Mouse (Mus musculus): ENCODE results near the gene Adamts17. TPM values are rescaled to one million over a fixed set of nuclear protein-coding genes. Genes with fewer than 3 reads are reported as not detected.

Gene Adamts17
- polyA plus RNA-seq, 1 experiment: 0.55 TPM

GRCm38 (mm10) chr7:67032616-67033015 lies 193.1 kb downstream of the Adamts17 start:
- Histone ChIP-seq H3K27me3 (ENCODE audit: control insufficient read depth, insufficient read depth, low read length, poor library complexity, severe bottlenecking) (no peaks in the 10 kb centered on the region), H3K36me3 (ENCODE audit: control insufficient read depth, insufficient read depth, low read length, poor library complexity, severe bottlenecking) (no peaks in the 10 kb centered on the region), H3K4me1 (ENCODE audit: control insufficient read depth, insufficient read depth, low read length) (no peaks in the 10 kb centered on the region), H3K4me3 (ENCODE audit: low read depth, low read length) (no peak overlapping the region), H3K9me3 (replicated peaks; ENCODE audit: control insufficient read depth, insufficient read depth, low read length, poor library complexity, severe bottlenecking) (no peaks in the 10 kb centered on the region), H3K27ac (ENCODE audit: insufficient read depth, low read length) (no peak overlapping the region), H3K9ac (ENCODE audit: low read depth, poor library complexity, severe bottlenecking) (no peak overlapping the region)
- TF ChIP-seq POLR2A (IDR thresholded peaks at IDR 0.05; ENCODE audit: insufficient read depth, low read length) (no peak), EP300 (IDR thresholded peaks at IDR 0.05; ENCODE audit: insufficient read depth, low read depth, low read length) (no peak), CTCF (IDR thresholded peaks at IDR 0.05; ENCODE audit: low read depth, low read length) (no peak)

- no peaks in the 10 kb centered on the region for H3K27me3 ChIP-seq (ENCODE audit: control insufficient read depth, insufficient read depth, low read length, poor library complexity, severe bottlenecking)
- no peaks in the 10 kb centered on the region for H3K4me1 ChIP-seq (ENCODE audit: control insufficient read depth, insufficient read depth, low read length)
- no peaks in the 10 kb centered on the region for H3K9me3 ChIP-seq (replicated peaks; ENCODE audit: control insufficient read depth, insufficient read depth, low read length, poor library complexity, severe bottlenecking)
- H3K9ac ChIP-seq (ENCODE audit: low read depth, poor library complexity, severe bottlenecking): no peak overlapping the region
- H3K4me3 ChIP-seq (ENCODE audit: low read depth, low read length): no peak overlapping the region
- no peak overlapping the region for H3K27ac ChIP-seq (ENCODE audit: insufficient read depth, low read length)
- no peaks in the 10 kb centered on the region for H3K36me3 ChIP-seq (ENCODE audit: control insufficient read depth, insufficient read depth, low read length, poor library complexity, severe bottlenecking)
- TF ChIP-seq EP300 (IDR thresholded peaks at IDR 0.05; ENCODE audit: insufficient read depth, low read depth, low read length) (no peak), POLR2A (IDR thresholded peaks at IDR 0.05; ENCODE audit: insufficient read depth, low read length) (no peak), CTCF (IDR thresholded peaks at IDR 0.05; ENCODE audit: low read depth, low read length) (no peak)
Observed at GRCm38 (mm10) chr7:67034369-67034768, 194.8 kb downstream of the Adamts17 start.

- TF ChIP-seq POLR2A (IDR thresholded peaks at IDR 0.05; ENCODE audit: insufficient read depth, low read length) (no peak), EP300 (IDR thresholded peaks at IDR 0.05; ENCODE audit: insufficient read depth, low read depth, low read length) (no peak), CTCF (IDR thresholded peaks at IDR 0.05; ENCODE audit: low read depth, low read length) (no peak)
- H3K4me3 ChIP-seq (ENCODE audit: low read depth, low read length): no peak overlapping the region
- no peaks in the 10 kb centered on the region for H3K4me1 ChIP-seq (ENCODE audit: control insufficient read depth, insufficient read depth, low read length)
- H3K9ac ChIP-seq (ENCODE audit: low read depth, poor library complexity, severe bottlenecking): no peak overlapping the region
- H3K9me3 ChIP-seq (replicated peaks; ENCODE audit: control insufficient read depth, insufficient read depth, low read length, poor library complexity, severe bottlenecking): no peaks in the 10 kb centered on the region
- H3K27me3 ChIP-seq (ENCODE audit: control insufficient read depth, insufficient read depth, low read length, poor library complexity, severe bottlenecking): no peaks in the 10 kb centered on the region
- no peak overlapping the region for H3K27ac ChIP-seq (ENCODE audit: insufficient read depth, low read length)
- no peaks in the 10 kb centered on the region for H3K36me3 ChIP-seq (ENCODE audit: control insufficient read depth, insufficient read depth, low read length, poor library complexity, severe bottlenecking)
Observed at GRCm38 (mm10) chr7:67035246-67035645, 195.7 kb downstream of the Adamts17 start.

GRCm38 (mm10) chr7:67035661-67036060 lies 196.1 kb downstream of the Adamts17 start:
- no peaks in the 10 kb centered on the region for H3K36me3 ChIP-seq (ENCODE audit: control insufficient read depth, insufficient read depth, low read length, poor library complexity, severe bottlenecking)
- no peaks in the 10 kb centered on the region for H3K9me3 ChIP-seq (replicated peaks; ENCODE audit: control insufficient read depth, insufficient read depth, low read length, poor library complexity, severe bottlenecking)
- H3K4me3 ChIP-seq (ENCODE audit: low read depth, low read length): no peak overlapping the region
- no peaks in the 10 kb centered on the region for H3K4me1 ChIP-seq (ENCODE audit: control insufficient read depth, insufficient read depth, low read length)
- no peaks in the 10 kb centered on the region for H3K27me3 ChIP-seq (ENCODE audit: control insufficient read depth, insufficient read depth, low read length, poor library complexity, severe bottlenecking)
- no peak overlapping the region for H3K9ac ChIP-seq (ENCODE audit: low read depth, poor library complexity, severe bottlenecking)
- H3K27ac ChIP-seq (ENCODE audit: insufficient read depth, low read length): no peak overlapping the region
- no peak for TF ChIP-seq EP300 (IDR thresholded peaks at IDR 0.05; ENCODE audit: insufficient read depth, low read depth, low read length)
- TF ChIP-seq CTCF (IDR thresholded peaks at IDR 0.05; ENCODE audit: low read depth, low read length): no peak

GRCm38 (mm10) chr7:67036502-67037485 lies 197.3 kb downstream of the Adamts17 start:
- Histone ChIP-seq H3K27me3 (ENCODE audit: control insufficient read depth, insufficient read depth, low read length, poor library complexity, severe bottlenecking) (no peaks in the 10 kb centered on the region), H3K4me3 (ENCODE audit: low read depth, low read length) (no peak overlapping the region), H3K9ac (ENCODE audit: low read depth, poor library complexity, severe bottlenecking) (no peak overlapping the region)

More at GRCm38 (mm10) chr7:67036502-67037485, 197.3 kb downstream of the Adamts17 start:
- TF ChIP-seq POLR2A (IDR thresholded peaks at IDR 0.05; ENCODE audit: insufficient read depth, low read length) (no peak), CTCF (IDR thresholded peaks at IDR 0.05; ENCODE audit: low read depth, low read length) (no peak), EP300 (IDR thresholded peaks at IDR 0.05; ENCODE audit: insufficient read depth, low read depth, low read length) (no peak)
- H3K9me3 ChIP-seq (replicated peaks; ENCODE audit: control insufficient read depth, insufficient read depth, low read length, poor library complexity, severe bottlenecking): no peaks in the 10 kb centered on the region
- H3K4me1 ChIP-seq (ENCODE audit: control insufficient read depth, insufficient read depth, low read length): no peaks in the 10 kb centered on the region
- H3K36me3 ChIP-seq (ENCODE audit: control insufficient read depth, insufficient read depth, low read length, poor library complexity, severe bottlenecking): no peaks in the 10 kb centered on the region
- no peak overlapping the region for H3K27ac ChIP-seq (ENCODE audit: insufficient read depth, low read length)

Data from ES-Bruce4 (cell line).